Mouse (Mus musculus) erythroblast, adult 5-6 weeks (primary cell): ENCODE results near the gene Stmn1. TPM values are rescaled to one million over a fixed set of nuclear protein-coding genes. Genes with fewer than 3 reads are reported as not detected.
"Not testable (repeated sequence)": the region's sequence is repeated elsewhere in the genome, so short reads cannot be mapped to it uniquely, and the experiment has no call there.

Source experiments
- ATAC-seq: replicated peaks from 2 replicates; pipeline ENCODE4 v1.8.0; 2016; ENCODE audit warnings: moderate number of reproducible peaks, mild to moderate bottlenecking, moderate TSS enrichment, inconsistent platforms; ENCODE audit not compliant: poor library complexity, low FRiP score, severe bottlenecking
- total RNA-seq, 2 experiments: library from RNA; stranded (forward) in 1 of 2; stranded (reverse) in 1 of 2; fragments of 150-400 nt in 1 of 2; fragments of 200-764, 138-1000 nt in 1 of 2; gene quantifications; 2 replicates each; pipeline versions ENCODE4 v1.2.3 to v1.2.4; 2015 to 2017; ENCODE audit warnings: low replicate concordance in 2 of 2

The Stmn1 gene
- total RNA-seq, 2 experiments from 2014 or later, result 201 to 212 TPM

GRCm38 (mm10) chr4:134483696-134484095 lies 15.6 kb downstream of the Stmn1 start:
- ATAC-seq, result no peak

- ATAC-seq, result no peak
Observed at GRCm38 (mm10) chr4:134484231-134484630, 16.1 kb downstream of the Stmn1 start.

- no peak for ATAC-seq
Observed at GRCm38 (mm10) chr4:134485151-134485900, 17.2 kb downstream of the Stmn1 start.

- no peak for ATAC-seq
Observed at GRCm38 (mm10) chr4:134488211-134488610, 20.1 kb downstream of the Stmn1 start.

GRCm38 (mm10) chr4:134489986-134490665 lies 22.0 kb downstream of the Stmn1 start:
- no peak for ATAC-seq

GRCm38 (mm10) chr4:134491716-134492115 lies 23.6 kb downstream of the Stmn1 start:
- ATAC-seq, result no peak

- ATAC-seq, result not testable (repeated sequence)
Observed at GRCm38 (mm10) chr4:134494161-134494560, 26.0 kb downstream of the Stmn1 start.

- ATAC-seq, result peak; percentile 79
Observed at GRCm38 (mm10) chr4:134494780-134495545, 26.8 kb downstream of the Stmn1 start.

- ATAC-seq, result no peak
Observed at GRCm38 (mm10) chr4:134495546-134495923, 27.4 kb downstream of the Stmn1 start.

- ATAC-seq, result peak; percentile 87
Observed at GRCm38 (mm10) chr4:134496595-134497210, 28.6 kb downstream of the Stmn1 start, which contains the start of gene Paqr7. Gene Paqr7 (plus strand): TSS chr4:134496697.

GRCm38 (mm10) chr4:134497223-134497622 lies 29.1 kb downstream of the Stmn1 start:
- ATAC-seq, result no peak

- no peak for ATAC-seq
Observed at GRCm38 (mm10) chr4:134497986-134498731, 30.0 kb downstream of the Stmn1 start.

GRCm38 (mm10) chr4:134498983-134499382 lies 30.9 kb downstream of the Stmn1 start:
- ATAC-seq, result not testable (repeated sequence)

- ATAC-seq, result no peak
Observed at GRCm38 (mm10) chr4:134501095-134501494, 33.0 kb downstream of the Stmn1 start.

GRCm38 (mm10) chr4:134503686-134504357 lies 35.7 kb downstream of the Stmn1 start:
- ATAC-seq, result peak; percentile 64; the same call in 1 of the 2 replicates

GRCm38 (mm10) chr4:134505303-134505789 lies 37.2 kb downstream of the Stmn1 start:
- ATAC-seq, result no peak

GRCm38 (mm10) chr4:134505966-134506594 lies 38.0 kb downstream of the Stmn1 start:
- peak; percentile 83 for ATAC-seq

- no peak for ATAC-seq
Observed at GRCm38 (mm10) chr4:134506713-134507112, 38.6 kb downstream of the Stmn1 start.
